Mouse (Mus musculus): ENCODE data around the gene Actb. TPM values are rescaled to one million over a fixed set of nuclear protein-coding genes. Genes with fewer than 3 reads are reported as not detected.

Gene Actb
- total RNA-seq, 2 experiments from 2014 or later, result 1,831 to 2,004 TPM

- intact Hi-C loops (cut with DNase I), result no loop called here
- DNase-seq, result peak in 1 of 2 experiments; percentile 23
These were observed 24.6 kb downstream of the Actb start for GRCm38 (mm10) chr5:142881936-142882335.

DNA sequence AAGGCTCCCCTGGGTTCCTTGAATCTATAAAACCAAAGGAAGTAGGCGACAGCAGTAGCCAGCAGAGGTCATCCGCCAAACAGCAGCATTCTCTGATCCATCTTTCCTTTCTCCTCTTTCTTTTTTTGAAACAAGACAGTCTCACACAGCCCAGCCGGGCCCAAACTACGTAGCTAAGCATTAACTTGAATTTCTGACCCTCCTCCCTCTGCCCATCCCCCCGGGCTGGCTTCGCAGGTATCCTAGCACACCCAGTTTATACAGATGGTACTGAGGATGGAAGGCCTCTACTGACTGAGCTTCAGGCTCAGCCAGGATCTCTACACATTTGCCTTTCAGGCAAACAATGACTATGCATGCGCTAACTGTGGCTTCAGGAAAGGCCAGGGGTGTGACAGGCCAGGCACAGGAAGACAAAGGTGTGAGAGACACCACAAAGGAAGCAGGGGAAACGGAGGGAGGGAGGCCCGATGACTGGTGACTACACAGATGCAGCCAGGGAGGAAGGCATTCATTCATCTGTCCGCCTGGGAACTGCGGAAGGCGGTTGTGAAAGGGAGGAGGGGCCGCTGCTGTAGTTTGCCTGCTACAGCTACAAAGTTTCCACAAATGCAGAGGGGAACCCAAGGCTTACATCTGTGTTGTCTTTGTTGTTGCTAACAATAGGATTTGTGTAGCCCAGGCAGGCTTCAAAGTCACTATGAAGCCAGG, 25.6 kb downstream of the Actb start:
- intact Hi-C loops (cut with DNase I), result no loop called here
- peak in 1 of 2 experiments; percentile 40 for DNase-seq

GRCm38 (mm10) chr5:142880246-142880645, 26.3 kb downstream of the Actb start:
- intact Hi-C loops (cut with DNase I), result no loop called here
- no peak for DNase-seq

DNA sequence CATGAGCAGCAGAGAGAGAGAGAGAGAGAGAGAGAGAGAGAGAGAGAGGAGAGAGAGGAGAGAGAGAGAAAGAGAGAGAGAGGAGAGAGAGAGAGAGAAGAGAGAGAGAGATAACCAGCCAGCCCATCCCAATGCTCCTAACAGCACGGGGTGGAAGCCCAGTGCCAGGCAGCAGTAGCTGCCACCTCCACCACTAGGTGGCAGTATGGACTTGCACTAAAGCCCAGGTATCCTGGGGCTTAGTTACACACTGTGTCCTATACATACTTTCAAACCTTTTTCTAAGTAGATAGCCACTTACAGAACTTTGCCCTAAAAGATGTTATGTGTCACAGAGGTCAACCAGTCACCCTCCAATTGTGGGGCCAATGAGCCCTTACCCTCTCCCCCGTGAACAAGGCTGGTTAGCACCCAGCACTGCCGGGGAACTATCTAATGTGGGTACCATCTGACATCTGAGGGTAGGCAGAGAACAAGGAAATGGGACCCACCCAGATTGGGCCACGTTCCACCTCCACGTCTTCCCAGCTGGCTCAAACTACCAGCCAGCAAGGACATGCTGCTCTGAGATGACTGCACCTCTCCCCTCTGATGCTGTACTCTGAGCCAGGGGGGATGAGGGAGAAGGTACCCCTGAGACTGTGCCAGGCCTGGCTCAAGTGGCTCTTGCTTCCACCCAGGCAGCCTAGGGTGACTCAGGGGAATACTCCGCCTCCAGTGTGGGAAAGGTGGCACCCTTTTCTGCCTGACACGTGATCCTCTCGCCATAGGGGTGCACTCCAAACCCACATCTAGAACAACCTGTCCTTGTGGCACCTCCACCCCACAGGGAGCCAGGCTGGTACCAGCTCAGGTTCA, 27.0 kb downstream of the Actb start:
- peak; percentile 86 to 90 for DNase-seq

GRCm38 (mm10) chr5:142878570-142878969, 28.0 kb downstream of the Actb start:
- peak in 1 of 2 experiments; percentile 44 for DNase-seq
- intact Hi-C loops (cut with DNase I), result loop anchor here (2.0 to 5.0 kb wide), 3 partner anchors 66 to 188 kb away; no protein-coding TSS in a partner anchor

More for the DNA sequence above, 27.0 kb downstream of the Actb start:
- intact Hi-C loops (cut with DNase I), result loop anchor here (1.0 to 5.0 kb wide), 5 partner anchors 16 to 187 kb away; partner anchors contain the start of gene Fbxl18

DNA sequence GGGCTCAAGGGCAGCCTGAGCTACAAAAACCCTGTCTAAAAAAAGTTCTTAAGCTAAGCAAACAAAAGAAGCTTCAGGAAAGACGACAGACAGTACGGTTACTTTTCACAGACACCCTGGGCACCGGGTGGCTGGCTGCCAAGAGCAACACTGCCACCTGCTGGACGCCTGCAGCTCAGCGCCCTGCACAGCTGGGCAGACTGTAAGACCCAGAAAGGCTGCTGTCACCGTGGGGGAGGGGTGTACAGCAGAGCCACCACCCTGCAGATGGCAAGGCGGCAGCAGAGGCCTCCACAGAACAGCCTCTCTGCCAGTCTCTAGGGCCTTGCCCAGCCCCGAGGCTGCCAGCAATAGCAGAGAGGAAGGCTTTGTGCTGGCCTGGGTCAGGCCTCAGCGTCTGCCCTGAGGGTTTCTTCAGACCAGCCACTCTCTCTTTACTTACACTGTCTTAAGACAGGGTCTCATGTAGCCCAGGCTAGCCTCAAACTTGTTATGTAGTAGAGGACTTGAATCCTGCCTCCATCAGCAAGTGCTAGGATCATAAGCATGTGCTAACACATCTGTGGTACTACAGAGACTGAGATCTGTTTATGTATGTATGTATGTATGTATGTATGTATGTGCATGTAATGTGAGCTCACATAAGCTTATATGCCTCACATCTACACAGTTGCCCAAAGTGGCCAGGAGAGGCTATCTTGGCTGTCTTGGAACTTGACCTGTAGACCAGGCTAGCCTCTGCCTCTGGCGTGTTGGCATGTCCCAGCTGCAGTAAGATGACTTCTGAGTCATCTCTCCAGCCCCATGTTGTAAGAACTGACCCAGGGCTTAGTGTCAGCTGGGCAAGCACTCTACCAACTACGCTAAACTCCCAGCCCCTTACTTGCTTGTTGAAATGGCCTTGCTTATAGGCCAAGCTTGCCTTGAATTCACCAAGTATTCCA, 28.9 kb downstream of the Actb start:
- peak; percentile 91 to 93 for DNase-seq
- intact Hi-C loops (cut with DNase I), result loop anchor here (1.0 to 5.0 kb wide), 6 partner anchors 57 to 189 kb away; no protein-coding TSS in a partner anchor

- intact Hi-C loops (cut with DNase I), result loop anchor here (1.0 to 5.0 kb wide), 4 partner anchors 56 to 154 kb away; no protein-coding TSS in a partner anchor
- no peak for DNase-seq
These were observed 29.7 kb downstream of the Actb start for GRCm38 (mm10) chr5:142876896-142877295.

DNA sequence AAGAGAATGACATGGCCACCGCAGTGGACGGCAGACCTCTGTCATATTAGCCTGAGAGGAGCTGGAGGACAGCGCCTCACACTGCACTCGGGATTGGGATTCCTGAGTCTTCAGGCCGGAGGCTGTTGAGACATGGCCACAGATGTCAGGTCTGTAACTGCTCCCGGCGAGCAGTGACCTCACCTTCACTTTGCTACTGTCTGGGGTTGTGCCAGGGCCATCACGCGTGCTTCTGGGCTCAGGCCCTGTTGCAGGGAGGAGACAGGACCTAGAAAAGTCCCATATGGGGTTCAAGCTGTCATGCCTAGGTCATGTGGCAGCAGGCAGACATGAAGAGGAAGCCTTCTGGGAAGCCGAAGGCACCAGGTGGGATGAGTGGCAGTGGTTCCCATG, 31.0 kb downstream of the Actb start:
- no peak for DNase-seq
- intact Hi-C loops (cut with DNase I), result loop anchor here (5.0 kb wide), 1 partner anchor 63 kb away; no protein-coding TSS in a partner anchor

GRCm38 (mm10) chr5:142874791-142875512, 31.6 kb downstream of the Actb start:
- intact Hi-C loops (cut with DNase I), result loop anchor here (5.0 kb wide), 1 partner anchor 63 kb away; no protein-coding TSS in a partner anchor
- DNase-seq, result no peak

DNA sequence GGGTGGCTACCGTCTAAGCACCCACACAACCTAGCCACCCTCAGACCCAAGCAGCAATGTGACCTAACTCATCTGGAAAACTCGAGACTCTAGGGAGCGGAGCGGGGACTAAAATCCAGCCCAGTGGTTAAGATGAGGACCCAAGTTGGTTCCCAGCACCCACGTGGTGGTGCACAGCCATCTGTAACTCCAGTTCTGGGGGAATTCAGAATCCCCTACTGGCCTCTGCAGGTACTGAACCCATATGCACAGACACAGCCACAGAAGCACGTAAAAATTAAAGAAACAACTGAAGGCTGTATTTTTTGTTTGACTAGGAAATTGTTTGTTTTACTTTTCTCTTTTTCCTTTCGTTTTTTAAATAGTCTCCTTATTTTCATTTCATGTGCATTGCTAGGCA, 32.8 kb downstream of the Actb start:
- intact Hi-C loops (cut with DNase I), result no loop called here
- DNase-seq, result no peak

GRCm38 (mm10) chr5:142871765-142872164, 34.8 kb downstream of the Actb start:
- intact Hi-C loops (cut with DNase I), result no loop called here

DNA sequence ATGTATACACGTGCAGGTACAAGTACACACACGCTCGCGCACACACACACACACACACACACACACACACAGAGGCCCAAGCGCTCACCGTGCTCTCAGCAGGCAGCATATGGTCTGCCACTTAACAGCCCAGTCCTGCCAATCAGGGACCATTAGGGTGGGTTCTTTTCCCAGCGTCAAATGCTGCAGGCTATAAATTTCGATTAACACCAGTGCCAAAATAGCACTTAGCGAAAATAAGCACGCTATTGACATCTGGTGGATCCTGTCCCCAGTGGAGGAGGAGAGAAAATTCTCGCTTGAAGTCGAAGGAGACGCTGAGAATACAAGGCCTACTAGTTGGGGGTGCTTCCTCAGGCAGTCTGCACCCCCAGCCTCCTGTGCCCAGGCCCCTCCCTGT, 37.1 kb downstream of the Actb start:
- no peak for DNase-seq
- intact Hi-C loops (cut with DNase I), result loop anchor here (10.0 kb wide), 1 partner anchor 425 kb away; the partner anchor contains the start of gene Zfp853

More at GRCm38 (mm10) chr5:142871765-142872164, 34.8 kb downstream of the Actb start:
- no peak for DNase-seq

DNA sequence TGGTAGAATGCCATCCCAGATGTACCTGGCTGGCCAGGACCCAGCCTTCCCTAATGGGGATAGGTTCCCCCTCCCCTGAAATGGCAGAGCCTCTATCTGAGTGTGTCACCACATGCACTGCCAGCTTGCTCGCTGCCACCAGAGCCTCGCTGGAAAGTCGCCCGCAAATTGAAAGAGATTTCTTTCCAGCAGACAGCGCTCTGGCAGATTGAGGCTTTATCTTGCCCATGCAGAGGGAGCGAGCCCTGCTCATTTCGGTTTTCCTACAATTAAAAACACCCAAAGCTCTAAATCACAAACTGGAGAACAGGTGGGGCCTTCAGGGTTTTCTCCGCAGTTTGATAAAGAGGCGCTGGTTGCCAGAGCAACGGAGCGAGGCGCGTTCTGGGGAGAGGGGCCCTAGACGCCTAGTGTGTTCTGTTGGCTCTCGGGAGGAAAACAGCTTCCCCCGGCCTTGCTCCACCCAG, 48.8 kb downstream of the Actb start:
- intact Hi-C loops (cut with DNase I), result no loop called here
- DNase-seq, result peak; percentile 64 to 73

DNA sequence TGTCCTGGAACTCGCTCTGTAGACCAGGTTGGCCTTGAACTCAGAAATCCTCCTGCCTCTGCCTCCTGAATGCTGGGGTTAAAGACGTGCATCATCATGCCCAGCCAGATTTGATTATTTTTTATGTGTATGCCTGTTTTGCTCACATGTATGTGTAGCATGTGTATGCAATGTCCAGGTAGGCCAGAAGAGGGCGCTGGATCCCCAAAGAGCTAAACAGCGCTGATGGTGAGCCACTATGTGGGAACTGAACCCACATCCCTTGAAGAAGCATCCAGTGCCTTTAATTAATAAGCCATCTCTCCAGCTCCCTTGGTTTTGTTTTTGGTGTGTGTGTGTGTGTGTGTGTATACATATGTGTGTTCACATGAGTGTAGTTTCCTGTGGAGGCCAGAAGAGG, 50.1 kb downstream of the Actb start:
- intact Hi-C loops (cut with DNase I), result no loop called here
- no peak for DNase-seq

DNA sequence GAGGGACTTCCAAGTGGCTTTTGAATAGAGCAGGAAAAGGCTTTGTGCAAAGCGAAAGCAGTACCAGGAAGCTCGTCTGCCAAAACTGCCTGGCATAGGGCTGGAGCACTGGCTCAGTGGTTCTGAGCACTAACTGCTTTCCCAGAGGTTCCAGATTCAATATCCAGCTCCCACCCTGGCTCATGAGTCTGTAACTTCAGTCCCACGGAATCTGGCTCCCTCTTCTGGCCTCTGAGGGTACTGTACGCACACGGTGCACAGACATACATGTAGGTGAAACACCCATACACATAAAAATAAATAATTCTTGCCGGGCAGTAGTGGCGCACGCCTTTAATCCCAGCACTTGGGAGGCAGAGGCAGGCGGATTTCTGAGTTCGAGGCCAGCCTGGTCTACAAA, 51.7 kb downstream of the Actb start:
- intact Hi-C loops (cut with DNase I), result no loop called here
- DNase-seq, result peak in 1 of 2 experiments; percentile 57

GRCm38 (mm10) chr5:142853585-142853984, 53.0 kb downstream of the Actb start:
- DNase-seq, result no peak
- intact Hi-C loops (cut with DNase I), result no loop called here
